Mouse (Mus musculus): ENCODE measurements around the gene Zfp612. TPM values are rescaled to one million over a fixed set of nuclear protein-coding genes. Genes with fewer than 3 reads are reported as not detected.
A peak's percentile ranks its signal among the peaks of the same experiment; 100 is the strongest.
"Not testable (repeated sequence)": the region's sequence is repeated elsewhere in the genome, so short reads cannot be mapped to it uniquely, and the experiment has no call there.

Gene Zfp612
- 10 to 100 TPM; 16.4 to 17.3 TPM for total RNA-seq (2021)

DNA sequence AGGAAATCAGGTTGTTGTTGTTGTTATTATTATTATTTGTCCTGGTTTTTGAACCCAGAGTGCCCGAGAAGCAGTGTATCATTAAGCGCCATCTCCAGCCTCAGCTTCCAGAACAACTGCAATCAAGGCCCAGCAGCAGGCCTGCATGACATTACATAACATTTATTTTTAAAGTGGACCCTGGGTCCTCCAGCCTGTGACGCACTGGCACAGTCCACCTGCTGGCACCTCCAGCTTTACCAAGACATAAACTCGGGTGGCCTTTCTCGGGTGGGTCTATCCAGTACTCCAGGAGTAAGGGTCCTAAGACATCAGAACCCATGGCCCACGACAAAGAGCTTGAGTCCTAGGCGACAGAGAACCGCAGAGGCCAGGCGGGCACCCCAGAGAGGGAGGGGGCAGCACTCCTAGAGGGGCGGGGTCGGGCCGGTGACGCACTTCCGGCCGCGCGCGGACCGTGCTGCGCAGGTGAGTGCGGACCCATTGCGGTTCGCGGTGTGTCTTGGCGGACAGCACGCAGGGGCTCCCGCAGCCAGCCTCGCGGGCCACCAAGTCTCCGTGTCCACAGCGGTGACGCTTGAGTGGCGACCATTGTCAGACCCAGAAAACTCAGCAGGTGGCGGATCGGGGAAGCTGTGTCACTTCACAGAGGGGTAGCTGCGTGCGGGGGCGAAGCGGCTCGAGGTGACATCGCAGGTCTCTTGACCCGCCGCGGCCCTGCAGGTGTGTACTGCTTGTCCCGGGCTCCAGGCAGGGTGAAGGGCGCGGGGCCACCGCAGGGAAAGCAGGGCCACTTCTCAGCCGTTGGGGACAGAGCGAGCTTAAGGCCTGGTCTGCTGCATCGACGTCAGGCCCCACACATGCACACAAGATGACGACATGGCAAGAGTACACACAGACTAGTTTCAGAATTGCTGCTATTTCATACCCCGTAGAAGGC is at the start of gene Zfp612:
TSS of gene Zfp612 (plus strand) at position 465 of the 940 bp plus-strand sequence.
- intact Hi-C loops (cut with DNase I): no loop called here
- DNase-seq: peak; percentile 74

DNA sequence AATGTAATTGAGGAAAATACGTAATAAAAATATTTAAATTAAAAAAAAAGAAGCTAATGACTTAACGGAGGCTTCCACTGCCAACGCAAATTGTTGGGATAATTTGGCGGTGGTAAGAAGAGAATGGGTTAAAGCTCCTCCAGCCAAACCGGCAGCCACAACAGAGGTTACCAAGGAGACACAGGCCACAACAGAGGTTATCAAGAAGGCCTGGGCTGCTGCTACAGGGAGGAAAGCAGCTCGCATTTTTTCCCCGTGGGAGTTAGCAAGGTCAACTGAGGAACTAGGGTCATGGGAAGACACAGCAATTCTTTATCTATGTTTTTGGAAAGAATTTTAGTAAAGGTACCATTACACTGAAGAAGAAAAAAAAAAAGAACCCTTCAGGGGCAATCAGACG is 45.8 kb upstream of the Zfp612 start:
- intact Hi-C loops (cut with DNase I): not testable (repeated sequence)

DNA sequence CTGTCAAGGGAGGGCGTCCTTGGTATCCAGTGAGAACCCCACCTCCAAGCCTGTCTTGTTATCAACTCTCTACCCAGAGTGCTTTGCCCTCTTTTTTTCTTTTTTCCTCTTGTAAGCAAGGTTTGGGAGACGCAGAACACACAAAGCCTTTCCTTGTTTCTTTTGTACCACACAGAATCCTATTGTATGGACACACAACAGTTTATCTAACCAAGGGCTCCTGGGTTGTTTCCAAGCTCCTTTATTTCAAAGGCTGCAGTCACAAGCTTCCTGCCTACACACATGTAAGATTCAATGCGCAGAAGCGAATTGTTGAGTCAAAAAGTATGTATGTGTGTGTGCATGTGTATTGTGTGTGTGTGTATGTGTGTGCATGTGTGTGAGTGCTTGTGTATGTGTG is 45.2 kb upstream of the Zfp612 start:
- intact Hi-C loops (cut with DNase I): no loop called here

More for the DNA sequence above, 45.8 kb upstream of the Zfp612 start:
- DNase-seq: not testable (repeated sequence)

DNA sequence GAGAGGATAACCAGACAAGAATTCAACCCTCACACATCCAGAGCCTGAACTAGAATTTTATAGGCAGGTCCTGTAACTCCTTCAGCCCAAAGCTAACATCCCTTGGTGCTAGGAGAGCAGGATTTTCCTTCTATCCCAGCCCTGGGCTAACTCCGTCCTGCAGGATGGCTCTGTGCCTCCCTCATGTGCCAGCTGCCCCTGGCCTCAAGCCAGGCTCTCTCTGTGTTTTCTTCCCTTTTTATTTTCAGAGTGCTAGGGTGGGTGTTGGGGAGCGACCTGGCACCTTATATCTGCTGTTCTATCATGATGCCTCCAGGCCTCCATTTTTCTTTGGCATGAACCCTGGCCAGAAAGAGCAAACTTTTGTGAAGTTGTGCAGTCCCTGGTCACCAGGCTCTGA is 43.4 kb upstream of the Zfp612 start:
- DNase-seq: peak; percentile 72
- intact Hi-C loops (cut with DNase I): no loop called here

More for the DNA sequence above, 45.2 kb upstream of the Zfp612 start:
- DNase-seq: no peak

DNA sequence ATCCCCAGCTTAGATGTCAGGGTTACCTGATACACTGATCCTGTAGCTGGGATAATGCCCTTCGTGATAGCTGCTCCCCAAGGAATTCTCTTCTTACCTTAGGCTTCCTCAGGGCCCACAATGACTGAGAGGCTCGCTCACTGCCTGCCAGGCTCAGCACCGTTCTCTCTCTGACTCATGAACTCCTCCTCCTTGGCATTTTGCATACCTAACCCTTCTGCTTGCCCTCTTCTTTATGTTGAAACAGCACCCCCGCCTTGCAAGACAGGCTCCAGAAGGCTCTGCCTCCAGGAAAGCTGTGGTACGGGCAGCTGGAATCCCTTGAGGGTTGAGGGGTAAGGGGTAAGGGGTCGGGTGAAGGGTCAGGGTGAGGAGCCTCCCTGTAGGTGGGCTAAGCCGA is 40.3 kb upstream of the Zfp612 start:
- no peak for DNase-seq

DNA sequence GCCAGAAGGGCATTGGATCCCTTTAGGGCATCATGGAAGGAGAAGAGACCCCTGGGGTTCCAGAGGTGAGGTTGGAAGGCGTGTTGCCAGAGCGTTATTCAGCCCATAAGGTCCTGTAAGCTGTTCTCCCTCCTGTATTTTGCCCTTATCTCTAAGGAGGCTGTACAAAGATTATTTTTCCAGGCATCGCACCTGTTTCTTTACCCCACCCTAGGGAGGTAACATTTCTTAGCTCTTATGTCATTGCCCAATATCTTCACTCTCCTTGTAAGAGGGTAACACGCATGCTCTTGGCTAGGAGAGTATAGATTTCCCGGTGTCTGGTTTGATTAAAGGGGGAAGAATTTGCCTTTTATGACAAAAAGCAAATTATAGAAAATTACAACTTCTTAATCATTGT is 39.9 kb upstream of the Zfp612 start, which contains the start of gene Chst4:
TSS of gene Chst4 (minus strand) at position 82 of the 400 bp plus-strand sequence.
- intact Hi-C loops (cut with DNase I): no loop called here
- no peak for DNase-seq

More for the DNA sequence above, 40.3 kb upstream of the Zfp612 start:
- intact Hi-C loops (cut with DNase I): no loop called here

DNA sequence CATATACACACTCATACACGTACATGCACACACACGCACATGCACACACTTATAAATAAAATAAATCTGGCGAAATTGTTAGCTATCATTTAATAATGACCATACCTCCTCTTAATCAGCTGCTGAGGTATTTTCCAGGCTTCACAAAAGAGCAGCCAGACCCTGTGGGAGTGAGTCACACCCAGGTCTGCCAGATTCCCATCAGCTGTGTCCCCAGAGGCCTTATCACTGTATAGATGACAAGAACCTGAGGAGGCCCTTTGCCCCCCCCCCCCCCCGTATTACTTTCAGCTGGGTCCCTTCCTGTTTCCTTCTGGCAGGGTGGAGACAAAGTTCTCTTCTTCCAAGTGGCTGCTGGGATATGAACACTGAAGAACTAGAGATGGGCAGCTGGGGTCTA is 39.0 kb upstream of the Zfp612 start:
- DNase-seq: no peak
- intact Hi-C loops (cut with DNase I): no loop called here

DNA sequence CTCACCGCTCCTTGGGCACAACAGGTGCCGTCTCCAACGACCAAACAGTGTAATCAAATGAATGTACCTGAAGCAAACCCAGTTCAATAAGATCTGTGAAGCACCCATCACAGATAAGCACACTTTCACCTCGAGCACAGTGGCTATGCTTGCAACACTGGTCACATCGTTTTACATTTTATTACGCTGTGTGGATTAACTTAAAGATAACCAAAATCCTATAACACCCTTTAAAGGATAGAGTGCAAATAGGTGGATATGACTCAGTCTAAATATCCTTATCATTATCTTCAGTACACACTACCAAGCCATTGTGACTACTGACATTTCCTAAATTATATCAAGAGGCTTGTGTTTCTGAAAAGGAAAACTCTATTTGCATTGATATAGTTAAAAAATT is 28.3 kb upstream of the Zfp612 start:
- intact Hi-C loops (cut with DNase I): no loop called here

DNA sequence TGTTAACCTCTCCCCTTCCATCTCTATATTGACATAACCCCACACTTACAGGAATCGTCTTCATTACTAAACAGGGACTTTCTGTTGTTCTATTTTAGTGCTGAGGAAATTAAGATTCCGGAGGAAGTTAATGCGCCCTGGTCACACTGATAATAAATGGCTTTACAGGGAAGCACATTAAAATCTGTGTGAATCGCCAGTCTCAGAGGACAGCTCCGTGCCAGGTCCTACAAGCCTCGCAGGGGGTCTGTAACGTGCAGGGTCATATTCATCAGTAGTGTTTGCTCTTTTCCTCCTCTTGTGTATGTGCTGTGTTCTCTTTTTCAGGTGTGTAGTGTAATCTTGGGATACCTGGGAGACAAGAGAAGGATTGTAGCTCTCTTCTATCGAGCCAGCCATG is 21.3 kb upstream of the Zfp612 start:
- DNase-seq: no peak
- intact Hi-C loops (cut with DNase I): no loop called here

More for the DNA sequence above, 28.3 kb upstream of the Zfp612 start:
- DNase-seq: no peak

DNA sequence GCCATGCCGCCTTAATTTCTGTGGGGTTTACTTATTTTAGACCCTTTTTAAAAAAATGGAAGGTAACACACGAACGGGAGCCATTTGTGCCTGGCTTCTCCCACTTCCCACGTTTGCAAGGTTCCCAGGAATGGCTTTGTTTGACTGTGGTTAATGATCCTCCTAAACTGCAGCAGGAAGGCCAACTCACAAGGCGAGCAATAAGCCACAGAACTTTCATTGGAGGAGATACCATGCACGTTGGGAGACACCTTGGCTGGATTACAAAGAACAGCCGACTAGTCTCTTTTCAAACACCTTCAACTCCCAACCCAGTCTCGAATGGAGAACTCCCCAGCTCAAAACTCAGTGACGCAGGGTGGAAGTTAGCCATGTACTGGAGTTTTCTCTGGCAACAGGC is 15.4 kb upstream of the Zfp612 start:
- intact Hi-C loops (cut with DNase I): no loop called here

DNA sequence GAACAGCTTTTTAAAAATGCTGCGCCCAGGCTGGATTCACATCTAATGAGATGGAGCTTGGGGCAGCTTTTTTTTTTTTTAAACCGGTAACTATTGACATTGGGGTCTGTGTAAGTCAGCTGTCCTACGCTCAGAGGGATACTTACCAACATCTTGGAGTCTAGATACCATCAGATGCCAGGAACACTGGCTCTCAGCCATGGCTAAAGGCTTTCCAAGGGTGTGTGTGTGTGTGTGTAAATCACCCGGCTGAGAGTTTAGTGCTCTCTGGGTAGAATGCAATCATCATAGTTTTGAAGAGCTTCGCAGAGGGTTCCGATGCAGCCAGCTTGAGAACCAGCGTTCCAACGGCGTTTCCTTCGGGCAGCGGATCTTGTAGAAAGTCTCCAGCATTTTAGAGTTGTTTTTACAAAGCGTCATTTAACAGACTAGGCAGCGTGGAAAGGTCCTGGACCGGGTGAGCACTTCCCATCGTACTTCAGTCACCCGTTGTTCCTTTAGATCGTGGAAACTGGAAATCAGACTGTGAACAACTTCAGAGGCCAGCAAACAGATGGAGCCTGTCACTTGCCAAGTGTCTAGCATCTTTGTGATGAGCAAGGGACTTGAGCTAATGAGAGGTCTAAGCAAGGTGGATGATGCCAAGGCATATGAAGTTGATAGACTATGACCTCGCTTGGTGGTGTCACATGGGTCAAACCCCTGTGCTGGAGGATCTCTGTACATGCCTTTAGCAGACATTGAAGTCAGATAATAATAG is 14.8 kb upstream of the Zfp612 start:
- peak; percentile 33 for DNase-seq
- intact Hi-C loops (cut with DNase I): no loop called here

More for the DNA sequence above, 15.4 kb upstream of the Zfp612 start:
- DNase-seq: no peak

DNA sequence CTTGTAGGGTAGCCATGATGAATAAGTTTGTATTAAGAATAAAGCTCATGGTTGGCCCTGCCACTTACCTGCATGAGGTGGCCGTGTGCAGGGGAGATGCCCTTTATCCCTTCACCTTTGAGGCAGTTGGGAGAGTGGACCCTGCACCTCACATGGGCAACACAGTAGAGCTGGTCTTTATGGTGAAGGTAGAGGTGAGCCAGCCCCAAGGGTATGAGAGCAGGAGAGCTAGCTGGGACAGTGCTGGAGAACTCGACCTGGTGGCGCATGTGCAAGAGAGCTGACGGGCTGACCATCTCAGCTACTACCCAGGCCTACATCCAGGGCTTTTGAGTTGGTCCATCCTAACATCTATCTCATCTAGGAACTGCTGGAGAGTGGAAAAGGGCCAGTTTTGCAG is 13.9 kb upstream of the Zfp612 start:
- intact Hi-C loops (cut with DNase I): no loop called here
- DNase-seq: no peak

DNA sequence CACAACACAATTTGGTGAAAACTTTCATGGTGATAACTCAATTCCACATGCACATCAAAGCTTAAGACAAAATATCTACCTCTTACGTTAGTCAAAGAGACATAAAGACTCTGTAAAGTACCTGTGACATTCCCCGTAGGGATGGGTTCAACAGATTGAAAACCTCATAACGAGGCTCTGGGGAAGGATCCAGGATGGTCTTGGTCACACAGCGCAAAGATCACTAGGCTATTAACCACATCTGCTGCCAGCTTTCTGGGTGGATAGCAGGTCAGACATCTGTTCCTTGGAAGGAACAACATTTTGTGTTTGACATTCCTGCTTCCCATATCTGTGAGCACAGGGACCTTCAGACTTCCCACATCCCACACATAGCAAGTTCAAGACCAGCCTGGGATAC is 9.8 kb upstream of the Zfp612 start:
- intact Hi-C loops (cut with DNase I): loop anchor here (2.0 kb wide), 1 partner anchor 99 kb away; no protein-coding TSS in a partner anchor
- no peak for DNase-seq

DNA sequence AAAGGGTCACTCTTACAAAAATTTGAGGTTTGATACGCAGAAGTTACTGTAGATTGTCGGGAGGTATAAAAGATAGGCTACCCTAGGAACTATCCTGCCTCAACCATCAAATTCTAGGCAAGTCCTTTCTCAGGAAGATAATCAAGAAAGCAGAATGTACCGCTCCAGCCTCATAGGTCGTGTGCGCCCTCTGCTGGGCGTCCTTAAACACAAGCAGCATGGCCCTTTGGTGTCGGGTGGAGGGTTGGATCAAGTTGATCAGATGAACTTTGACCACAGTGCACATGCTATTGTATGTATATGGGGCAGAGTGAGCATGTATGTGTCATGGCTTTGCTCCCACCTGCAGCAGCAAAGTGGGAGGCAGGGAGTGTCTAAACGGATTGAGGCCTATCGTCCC is 7.9 kb upstream of the Zfp612 start:
- intact Hi-C loops (cut with DNase I): loop anchor here (2.0 kb wide), 1 partner anchor 101 kb away; no protein-coding TSS in a partner anchor
- DNase-seq: peak; percentile 77

DNA sequence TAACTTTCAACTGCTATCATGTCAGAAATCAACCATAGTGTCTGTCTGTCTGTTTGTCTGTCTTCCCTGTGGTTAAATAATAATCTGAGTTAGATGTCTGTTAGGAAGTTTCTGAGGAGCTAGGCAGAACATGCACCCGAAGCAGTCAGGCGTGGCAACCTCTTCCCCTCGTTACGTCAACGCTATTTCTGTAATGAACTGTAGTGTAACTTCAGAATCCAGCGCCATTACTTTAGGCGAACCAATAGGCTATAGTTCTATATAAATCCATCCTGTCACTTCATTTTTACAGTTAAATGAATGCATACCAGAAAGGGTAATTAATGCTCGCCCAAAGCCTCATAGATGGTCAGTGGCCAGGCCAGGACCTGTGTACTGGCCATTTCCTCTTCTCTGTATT is 5.0 kb upstream of the Zfp612 start:
- DNase-seq: no peak
- intact Hi-C loops (cut with DNase I): no loop called here

DNA sequence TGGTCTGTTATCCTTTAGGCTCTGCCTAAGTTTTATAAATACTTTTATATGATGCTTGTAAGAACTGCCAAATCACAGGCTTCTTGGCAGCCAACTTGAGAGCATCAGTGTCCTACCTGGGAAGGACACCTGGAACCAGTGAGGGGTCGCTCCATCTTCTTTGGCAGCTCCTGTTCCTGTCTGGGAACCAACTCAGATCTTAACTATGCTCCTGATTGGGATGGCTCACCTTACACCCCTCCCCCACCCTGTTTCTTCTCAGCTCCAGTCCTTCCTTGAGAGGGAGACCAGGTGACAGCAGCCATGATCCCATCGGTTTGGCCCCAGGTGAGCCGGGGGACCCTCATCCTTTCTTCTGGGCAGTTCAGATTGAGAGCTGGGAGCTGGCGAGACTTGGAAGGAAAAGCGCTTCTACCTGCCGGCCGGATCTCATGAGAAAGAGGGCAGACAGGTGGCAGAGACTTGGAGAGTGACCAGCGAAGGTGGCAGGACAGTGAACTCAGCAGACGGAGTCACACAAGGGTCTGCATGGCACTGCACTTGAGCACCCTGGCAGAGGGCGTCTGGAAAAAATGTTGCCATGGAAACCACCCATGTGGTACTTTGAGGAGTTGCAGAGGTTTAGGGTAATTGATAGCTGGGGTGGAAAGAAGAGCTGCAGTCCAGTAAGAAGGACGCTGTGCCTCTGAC is 3.0 kb downstream of the Zfp612 start:
- intact Hi-C loops (cut with DNase I): no loop called here
- DNase-seq: no peak

DNA sequence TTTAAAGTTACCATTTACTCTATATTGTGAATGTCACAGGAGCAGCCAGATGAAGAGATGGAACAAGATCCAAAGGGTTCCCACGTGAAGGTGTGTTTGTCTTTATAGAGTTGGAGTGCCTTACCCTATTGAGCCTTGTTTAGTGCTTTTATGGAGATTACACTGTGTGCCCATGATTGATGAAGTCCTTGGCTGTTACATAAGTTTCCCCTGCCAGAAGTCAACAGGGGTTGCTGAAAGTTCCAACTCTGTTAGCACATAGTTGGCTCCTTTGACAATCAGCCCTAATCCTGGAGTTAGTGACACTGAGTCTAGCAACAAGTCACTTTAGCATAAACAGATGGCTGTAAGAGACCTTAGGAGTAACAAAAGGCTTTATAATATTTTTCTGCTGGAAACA is 12.3 kb downstream of the Zfp612 start:
- intact Hi-C loops (cut with DNase I): no loop called here
- peak; percentile 56 for DNase-seq

DNA sequence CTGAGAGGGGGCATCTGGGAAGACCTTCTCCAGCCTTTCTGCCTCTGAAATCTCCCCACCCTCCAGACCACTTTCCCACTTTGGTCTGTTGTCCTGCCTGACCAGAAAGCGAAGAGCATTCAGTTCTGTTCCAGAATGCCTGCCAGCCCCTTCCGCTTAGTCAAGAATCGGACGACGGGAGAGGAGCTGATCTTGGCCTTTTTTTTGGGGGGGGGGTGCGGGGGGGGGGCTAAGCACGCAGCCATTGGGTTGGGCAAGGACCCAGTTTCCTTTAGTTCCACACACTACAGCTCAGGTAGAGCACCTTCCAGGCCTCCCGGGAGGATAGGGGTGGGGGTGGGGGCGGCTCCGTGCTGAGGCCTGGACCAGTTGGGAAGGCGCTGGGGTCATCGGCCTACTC is 21.4 kb downstream of the Zfp612 start, which contains the start of gene Gm21964:
TSS of gene Gm21964 (plus strand) at position 301 of the 400 bp plus-strand sequence.
- DNase-seq: no peak
- intact Hi-C loops (cut with DNase I): no loop called here

DNA sequence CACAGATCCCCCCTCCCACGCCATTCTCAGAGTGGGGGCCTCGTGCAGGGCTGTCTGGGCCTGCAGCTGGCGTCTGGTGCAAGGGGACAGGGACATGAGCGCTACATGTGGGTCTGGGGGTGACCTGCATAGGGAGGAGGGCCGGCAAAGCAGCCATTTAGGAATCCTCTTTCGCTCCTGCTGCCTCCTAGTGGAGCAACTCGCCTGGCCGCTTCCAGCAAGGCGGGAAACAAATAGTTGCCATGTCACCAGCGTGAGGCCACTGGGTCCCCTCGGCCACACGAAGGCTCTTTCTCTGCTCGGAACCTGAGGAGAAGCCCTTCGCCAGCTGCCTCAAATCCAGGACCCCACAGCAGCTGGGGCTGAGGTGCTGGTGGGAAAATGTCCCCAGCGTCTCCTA is 22.1 kb downstream of the Zfp612 start:
- intact Hi-C loops (cut with DNase I): no loop called here
- DNase-seq: no peak

DNA sequence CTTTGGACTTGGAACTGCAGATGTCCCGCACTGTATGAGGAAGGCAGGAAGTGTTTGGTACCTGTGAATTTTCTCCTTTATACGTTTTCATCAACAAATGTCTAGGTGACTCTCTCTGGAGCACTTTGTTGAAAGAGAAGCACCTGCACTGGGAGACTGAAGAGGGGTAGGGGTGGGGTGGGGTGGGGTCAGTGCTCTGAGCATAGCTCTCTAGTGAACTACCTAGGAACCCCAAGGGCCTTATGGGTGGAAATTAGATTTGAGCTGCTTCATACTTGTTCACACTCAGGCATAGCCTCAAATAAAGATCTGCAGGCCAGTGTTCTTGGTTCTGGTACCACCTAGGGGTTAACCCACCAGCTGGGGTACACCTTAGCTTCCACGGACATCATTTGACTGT is 23.1 kb downstream of the Zfp612 start, which contains the start of gene Gm17720:
TSS of gene Gm17720 (minus strand) at position 101 of the 400 bp plus-strand sequence.
- intact Hi-C loops (cut with DNase I): no loop called here
- no peak for DNase-seq

DNA sequence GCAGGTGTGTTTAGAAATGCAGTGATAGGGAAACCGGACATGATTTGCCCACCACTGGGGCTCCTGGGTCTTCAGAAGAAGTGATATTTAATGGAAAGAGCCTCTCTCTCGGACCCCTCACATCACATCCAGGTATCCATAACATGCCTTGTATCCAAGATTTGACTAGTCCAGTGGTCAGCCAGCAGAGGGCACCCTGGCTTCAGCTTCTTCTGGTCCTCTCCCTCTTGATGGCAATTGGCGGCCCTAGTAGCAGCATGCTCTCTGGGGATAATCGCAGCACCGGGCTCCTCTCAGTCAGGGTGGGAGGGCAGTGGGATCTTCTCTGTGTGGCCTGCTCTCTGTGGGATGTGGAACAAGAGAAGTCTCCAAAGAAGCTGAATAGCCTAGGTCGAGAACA is 40.2 kb downstream of the Zfp612 start:
- DNase-seq: peak; percentile 51
- intact Hi-C loops (cut with DNase I): no loop called here
